Mouse (Mus musculus) myocyte (in vitro differentiated cells): ENCODE measurements around the gene Defb21. TPM values are rescaled to one million over a fixed set of nuclear protein-coding genes. Genes with fewer than 3 reads are reported as not detected.

Experiments used
- H3K27me3 ChIP-seq: one replicate; pipeline ENCODE4 v1.6.1; 2011; ENCODE audit not compliant: control insufficient read depth, insufficient read depth, insufficient read length
- H3K36me3 ChIP-seq: one replicate; pipeline ENCODE4 v1.6.1; 2011; ENCODE audit not compliant: control insufficient read depth, insufficient read depth
- H3K4me2 ChIP-seq: one replicate; pipeline ENCODE4 v1.6.1; 2011; ENCODE audit warnings: low read depth, control low read depth
- H3K4me3 ChIP-seq: one replicate; pipeline ENCODE4 v1.5.1; 2011; ENCODE audit warnings: mild to moderate bottlenecking, control low read depth, moderate library complexity
- H3K79me2 ChIP-seq: one replicate; pipeline ENCODE4 v1.6.1; 2011; ENCODE audit not compliant: control insufficient read depth, insufficient read depth
- H3ac ChIP-seq: one replicate; pipeline ENCODE4 v1.6.1; 2011; ENCODE audit not compliant: control insufficient read depth, insufficient read length
- CEBPB ChIP-seq: IDR thresholded peaks from 2 replicates; pipeline ENCODE4 v1.6.1; 2011; ENCODE audit warnings: mild to moderate bottlenecking, moderate library complexity; ENCODE audit not compliant: poor library complexity, insufficient read depth, severe bottlenecking
- E2F4 ChIP-seq: IDR thresholded peaks from one replicate; pipeline ENCODE4 v1.6.1; 2011; ENCODE audit warnings: mild to moderate bottlenecking, control low read depth, moderate library complexity; ENCODE audit not compliant: insufficient read depth
- MAX ChIP-seq: IDR thresholded peaks from one replicate; pipeline ENCODE4 v1.6.1; 2011; ENCODE audit warnings: low read depth, mild to moderate bottlenecking, control low read depth
- MYOD1 ChIP-seq, 3 experiments: IDR thresholded peaks; one replicate each; pipeline ENCODE4 v1.6.1; 2011; ENCODE audit warnings: control low read depth in 2 of 3, low read depth in 2 of 3, mild to moderate bottlenecking in 2 of 3, moderate library complexity in 1 of 3; ENCODE audit not compliant: insufficient read length in 2 of 3, control insufficient read depth in 1 of 3
- MYOG ChIP-seq, 3 experiments: IDR thresholded peaks; one replicate each; pipeline ENCODE4 v1.6.1; 2011; ENCODE audit warnings: control low read depth in 2 of 3, low read depth in 2 of 3, mild to moderate bottlenecking in 2 of 3; ENCODE audit not compliant: insufficient read length in 2 of 3, control insufficient read depth in 1 of 3, insufficient read depth in 1 of 3
- POLR2A ChIP-seq: IDR thresholded peaks from one replicate; pipeline ENCODE4 v1.6.1; 2011; ENCODE audit warnings: low read depth, mild to moderate bottlenecking, control low read depth, moderate library complexity; ENCODE audit not compliant: insufficient read length
- POLR2AphosphoS2 ChIP-seq: IDR thresholded peaks from one replicate; pipeline ENCODE4 v1.6.1; 2011; ENCODE audit warnings: low read depth, control low read depth; ENCODE audit not compliant: insufficient read length
- REST ChIP-seq: IDR thresholded peaks from one replicate; pipeline ENCODE4 v1.6.1; 2011; ENCODE audit warnings: mild to moderate bottlenecking, control low read depth, moderate library complexity; ENCODE audit not compliant: insufficient read depth, insufficient read length
- SRF ChIP-seq: IDR thresholded peaks from one replicate; pipeline ENCODE4 v1.6.1; 2011; ENCODE audit warnings: low read depth; ENCODE audit not compliant: control insufficient read depth, insufficient read length
- TCF12 ChIP-seq: IDR thresholded peaks from one replicate; pipeline ENCODE4 v1.6.1; 2011; ENCODE audit warnings: mild to moderate bottlenecking, control low read depth; ENCODE audit not compliant: poor library complexity, insufficient read depth, severe bottlenecking
- TCF3 ChIP-seq: IDR thresholded peaks from one replicate; pipeline ENCODE4 v1.6.1; 2011; ENCODE audit warnings: low read depth, control low read depth; ENCODE audit not compliant: insufficient read length
- USF1 ChIP-seq: IDR thresholded peaks from one replicate; pipeline ENCODE4 v1.6.1; 2011; ENCODE audit warnings: low read depth, mild to moderate bottlenecking, control low read depth, moderate library complexity
- polyA plus RNA-seq: library from polyadenylated mRNA; unstranded; fragments of >200 nt; fragmentation: generic; extraction: Trizol; gene quantifications from one replicate; pipeline ENCODE4 v1.2.1, GENCODE M21; 2012; ENCODE audit warnings: missing spikeins

Gene Defb21
- polyA plus RNA-seq, 1 experiment, result not detected

GRCm38 (mm10) chr2:152580612-152581011, 8.1 kb downstream of the Defb21 start:
- H3ac ChIP-seq, result no peak overlapping the region
- H3K4me3 ChIP-seq, result no peak overlapping the region
- no peak overlapping the region for H3K4me2 ChIP-seq
- H3K79me2 ChIP-seq, result no peaks in the 10 kb centered on the region
- H3K27me3 ChIP-seq, result peaks cover 31% of the 10 kb centered on the region
- no peaks in the 10 kb centered on the region for H3K36me3 ChIP-seq
- no peak for TF ChIP-seq POLR2A

- Histone ChIP-seq H3ac (no peak overlapping the region), H3K27me3 (peaks cover 16% of the 10 kb centered on the region), H3K4me3 (no peak overlapping the region), H3K4me2 (no peak overlapping the region), H3K36me3 (no peaks in the 10 kb centered on the region), H3K79me2 (no peaks in the 10 kb centered on the region)
- no peak for TF ChIP-seq POLR2AphosphoS2
These were observed 14.5 kb downstream of the Defb21 start for GRCm38 (mm10) chr2:152586926-152587560.

DNA sequence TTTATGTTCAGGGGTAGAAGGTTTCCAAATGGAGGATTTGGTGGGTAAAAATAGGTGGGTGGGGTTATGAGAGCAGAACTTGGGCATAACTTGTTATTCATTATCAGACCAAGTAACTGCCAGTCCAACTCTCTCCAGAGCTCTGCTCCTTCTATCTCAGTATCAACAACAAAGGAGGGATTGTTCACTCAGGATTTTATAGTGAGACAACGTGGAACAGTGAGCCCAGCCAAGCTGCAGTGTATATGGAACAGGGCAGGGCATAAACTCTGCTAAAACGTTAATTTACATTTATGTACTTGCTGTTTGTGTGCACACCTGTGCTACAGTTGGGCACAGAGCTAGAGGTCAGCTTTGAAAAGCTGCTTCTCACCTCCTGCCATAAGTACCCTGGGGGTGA, 15.9 kb downstream of the Defb21 start:
- H3ac ChIP-seq, result no peak overlapping the region
- TF ChIP-seq E2F4, result no peak
- TF ChIP-seq USF1, result no peak
- no peak for TF ChIP-seq MYOG (IDR thresholded peaks at IDR 0.05; ENCODE audit: control insufficient read depth in 1 of 3, insufficient read depth in 1 of 3, insufficient read length in 2 of 3, low read depth in 2 of 3)
- TF ChIP-seq TCF3, result no peak
- no peak for TF ChIP-seq POLR2A
- TF ChIP-seq TCF12, result no peak
- no peak for TF ChIP-seq MYOD1 (IDR thresholded peaks at IDR 0.05; ENCODE audit: control insufficient read depth in 1 of 3, insufficient read length in 2 of 3, low read depth in 2 of 3)
- no peak for TF ChIP-seq CEBPB
- no peak for TF ChIP-seq SRF
- TF ChIP-seq POLR2AphosphoS2, result no peak
- no peak for TF ChIP-seq MAX
- TF ChIP-seq REST, result no peak
- H3K27me3 ChIP-seq, result peaks cover 13% of the 10 kb centered on the region
- no peak overlapping the region for H3K4me2 ChIP-seq
- H3K79me2 ChIP-seq, result no peaks in the 10 kb centered on the region
- H3K4me3 ChIP-seq, result no peak overlapping the region
- H3K36me3 ChIP-seq, result no peaks in the 10 kb centered on the region

DNA sequence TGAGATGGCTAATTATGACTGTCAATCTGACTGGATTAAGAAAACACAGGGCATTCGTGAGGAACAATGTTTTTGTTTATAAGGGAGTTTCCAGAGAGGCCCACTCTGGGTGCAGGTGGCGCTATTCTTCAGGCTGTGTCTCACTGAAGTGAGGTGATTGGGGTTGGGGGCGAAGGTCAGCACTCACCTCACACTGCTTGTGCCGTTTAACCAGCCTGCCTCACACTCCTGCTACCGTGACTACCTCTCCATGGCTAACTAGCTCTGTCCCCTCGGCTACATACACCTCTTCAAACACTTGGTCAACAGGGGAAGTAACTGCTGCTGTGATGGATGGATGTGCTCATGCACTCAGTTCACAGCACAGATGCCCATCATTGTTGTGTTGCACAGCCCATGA, 16.5 kb downstream of the Defb21 start:
- H3K79me2 ChIP-seq, result no peaks in the 10 kb centered on the region
- H3ac ChIP-seq, result no peak overlapping the region
- TF ChIP-seq USF1, result no peak
- no peak for TF ChIP-seq MAX
- no peak for TF ChIP-seq MYOD1 (IDR thresholded peaks at IDR 0.05; ENCODE audit: control insufficient read depth in 1 of 3, insufficient read length in 2 of 3, low read depth in 2 of 3)
- TF ChIP-seq TCF3, result no peak
- no peak for TF ChIP-seq SRF
- no peak for TF ChIP-seq POLR2A
- no peak for TF ChIP-seq E2F4
- no peak for TF ChIP-seq CEBPB
- TF ChIP-seq REST, result no peak
- no peak for TF ChIP-seq TCF12
- TF ChIP-seq MYOG (IDR thresholded peaks at IDR 0.05; ENCODE audit: control insufficient read depth in 1 of 3, insufficient read depth in 1 of 3, insufficient read length in 2 of 3, low read depth in 2 of 3), result no peak
- TF ChIP-seq POLR2AphosphoS2, result no peak
- no peak overlapping the region for H3K4me2 ChIP-seq
- H3K27me3 ChIP-seq, result peaks cover 7% of the 10 kb centered on the region
- no peaks in the 10 kb centered on the region for H3K36me3 ChIP-seq
- no peak overlapping the region for H3K4me3 ChIP-seq

DNA sequence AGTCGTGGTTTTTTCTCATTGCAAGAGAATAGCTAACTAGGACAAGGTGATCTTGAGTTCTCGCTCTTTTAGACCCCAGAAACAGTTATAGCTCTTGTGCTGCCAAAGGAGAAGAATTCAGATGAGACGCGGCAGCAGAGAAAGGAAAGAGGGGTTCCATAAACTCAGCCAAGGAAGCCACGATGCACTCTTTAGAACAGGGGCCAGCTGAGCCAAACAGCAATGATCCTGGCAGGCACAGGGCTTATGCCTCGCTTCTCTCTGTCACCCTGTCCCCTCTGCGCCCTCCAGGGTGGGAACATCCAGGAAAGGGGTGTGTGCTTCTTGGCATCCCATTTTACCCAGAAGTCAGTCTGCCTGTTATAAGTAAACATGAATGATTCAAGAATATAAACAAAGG, 26.8 kb downstream of the Defb21 start, which contains the start of gene Defb45:
Gene Defb45, minus strand, starts transcription at position 101 of the 400 bp plus-strand sequence.
- Histone ChIP-seq H3ac (no peak within 1 kb of the TSS), H3K27me3 (no peaks in the 10 kb centered on the region), H3K36me3 (no peaks in the 10 kb centered on the region), H3K4me2 (no peak within 1 kb of the TSS), H3K4me3 (no peak within 1 kb of the TSS), H3K79me2 (no peaks in the 10 kb centered on the region)
- TF ChIP-seq REST, result no peak
- TF ChIP-seq SRF, result no peak
- TF ChIP-seq MYOG (IDR thresholded peaks at IDR 0.05; ENCODE audit: control insufficient read depth in 1 of 3, insufficient read depth in 1 of 3, insufficient read length in 2 of 3, low read depth in 2 of 3), result no peak
- TF ChIP-seq TCF3, result no peak
- no peak for TF ChIP-seq MYOD1 (IDR thresholded peaks at IDR 0.05; ENCODE audit: control insufficient read depth in 1 of 3, insufficient read length in 2 of 3, low read depth in 2 of 3)
- no peak for TF ChIP-seq E2F4
- no peak for TF ChIP-seq CEBPB
- no peak for TF ChIP-seq MAX
- TF ChIP-seq POLR2AphosphoS2, result no peak
- TF ChIP-seq TCF12, result no peak
- TF ChIP-seq POLR2A, result no peak
- TF ChIP-seq USF1, result no peak
